Mouse (Mus musculus): ENCODE measurements around the gene Eloa. TPM values are rescaled to one million over a fixed set of nuclear protein-coding genes. Genes with fewer than 3 reads are reported as not detected.

The Eloa gene
- polyA plus RNA-seq, 1 experiment from 2014 or later = 35.0 TPM

GRCm38 (mm10) chr4:135961709-135962108 is 59.9 kb downstream of the Eloa start:
- H3K36me3 ChIP-seq = peaks cover 30% of the 10 kb centered on the region
- 88% methylated on average over 5 of the region's 5 CpGs for WGBS
- H3K4me1 ChIP-seq = peaks cover 15% of the 10 kb centered on the region
- no peak overlapping the region for H3K27ac ChIP-seq
- ATAC-seq (ENCODE audit: low FRiP score, low read depth) = no peak
- no peak overlapping the region for H3K4me3 ChIP-seq
- H3K4me2 ChIP-seq (replicated peaks) = no peak overlapping the region
- no peaks in the 10 kb centered on the region for H3K9me3 ChIP-seq
- H3K9ac ChIP-seq = no peak overlapping the region
- no peaks in the 10 kb centered on the region for H3K27me3 ChIP-seq (replicated peaks)

GRCm38 (mm10) chr4:135960717-135961116 is 60.8 kb downstream of the Eloa start:
- Histone ChIP-seq H3K4me1 (peaks cover 15% of the 10 kb centered on the region), H3K9ac (no peak overlapping the region), H3K9me3 (no peaks in the 10 kb centered on the region), H3K27me3 (replicated peaks) (no peaks in the 10 kb centered on the region), H3K4me3 (no peak overlapping the region), H3K27ac (no peak overlapping the region), H3K4me2 (replicated peaks) (no peak overlapping the region), H3K36me3 (peaks cover 27% of the 10 kb centered on the region)
- 20% methylated on average over 5 of the region's 5 CpGs for WGBS
- ATAC-seq (ENCODE audit: low FRiP score, low read depth) = no peak

GRCm38 (mm10) chr4:135958354-135958753 is 63.2 kb downstream of the Eloa start:
- no peak overlapping the region for H3K4me2 ChIP-seq (replicated peaks)
- 64% methylated on average over 8 of the region's 8 CpGs for WGBS
- no peaks in the 10 kb centered on the region for H3K9me3 ChIP-seq
- peaks cover 6% of the 10 kb centered on the region; the same call in 1 of the 2 replicates for H3K4me1 ChIP-seq
- no peak for ATAC-seq (ENCODE audit: low FRiP score, low read depth)
- H3K27me3 ChIP-seq (replicated peaks) = no peaks in the 10 kb centered on the region
- peaks cover 32% of the 10 kb centered on the region for H3K36me3 ChIP-seq
- no peak overlapping the region for H3K9ac ChIP-seq
- no peak overlapping the region for H3K27ac ChIP-seq
- H3K4me3 ChIP-seq = no peak overlapping the region

- Histone ChIP-seq H3K4me2 (replicated peaks) (no peak overlapping the region), H3K4me1 (no peaks in the 10 kb centered on the region), H3K27ac (no peak overlapping the region), H3K36me3 (peaks cover 48% of the 10 kb centered on the region), H3K9me3 (no peaks in the 10 kb centered on the region), H3K4me3 (no peak overlapping the region), H3K9ac (no peak overlapping the region), H3K27me3 (replicated peaks) (no peaks in the 10 kb centered on the region)
- no peak for ATAC-seq (ENCODE audit: low FRiP score, low read depth)
- 88% methylated on average over 9 of the region's 9 CpGs for WGBS
Observed at GRCm38 (mm10) chr4:135955886-135956285, 65.7 kb downstream of the Eloa start.

GRCm38 (mm10) chr4:135954241-135954640 is 67.3 kb downstream of the Eloa start:
- Histone ChIP-seq H3K27ac (no peak overlapping the region), H3K4me1 (peaks cover 7% of the 10 kb centered on the region; the same call in 1 of the 2 replicates), H3K36me3 (peaks cover 36% of the 10 kb centered on the region), H3K4me2 (replicated peaks) (no peak overlapping the region), H3K9ac (no peak overlapping the region), H3K9me3 (no peaks in the 10 kb centered on the region), H3K4me3 (no peak overlapping the region), H3K27me3 (replicated peaks) (no peaks in the 10 kb centered on the region)
- ATAC-seq (ENCODE audit: low FRiP score, low read depth) = no peak; the same call in 1 of the 2 replicates
- WGBS = 9% methylated on average over 2 of the region's 2 CpGs

Other genes starting within 250 kb of the Eloa start
- gene Srsf10, start 166.0 kb downstream of the Eloa start, polyA plus RNA-seq (2016; fragmentation: Nextera tagmentation; extraction: Ambion mirVana) = 279 and 303 TPM in 2 replicates
- gene Pnrc2, start 147.9 kb downstream of the Eloa start, polyA plus RNA-seq (2016; fragmentation: Nextera tagmentation; extraction: Ambion mirVana) = 145 and 154 TPM in 2 replicates
- 0.32 and 0.34 TPM in 2 replicates for gene Cnr2, start 126.4 kb downstream of the Eloa start, polyA plus RNA-seq (2016; fragmentation: Nextera tagmentation; extraction: Ambion mirVana)
- gene Fuca1, start 101.0 kb downstream of the Eloa start, polyA plus RNA-seq (2016; fragmentation: Nextera tagmentation; extraction: Ambion mirVana) = 48.2 and 53.6 TPM in 2 replicates
- gene Hmgcl, start 75.3 kb downstream of the Eloa start, polyA plus RNA-seq (2016; fragmentation: Nextera tagmentation; extraction: Ambion mirVana) = 55.9 and 56.6 TPM in 2 replicates
- gene Gale, start 58.0 kb downstream of the Eloa start, polyA plus RNA-seq (2016; fragmentation: Nextera tagmentation; extraction: Ambion mirVana) = 34.8 and 38.9 TPM in 2 replicates
- gene Lypla2, start 49.1 kb downstream of the Eloa start, polyA plus RNA-seq (2016; fragmentation: Nextera tagmentation; extraction: Ambion mirVana) = 189 and 194 TPM in 2 replicates
- 63.2 and 63.3 TPM in 2 replicates for gene Pithd1, start 34.5 kb downstream of the Eloa start, polyA plus RNA-seq (2016; fragmentation: Nextera tagmentation; extraction: Ambion mirVana)
- 293 and 294 TPM in 2 replicates for gene Rpl11, start 31.7 kb upstream of the Eloa start, polyA plus RNA-seq (2016; fragmentation: Nextera tagmentation; extraction: Ambion mirVana)
- gene Id3, start 121.7 kb upstream of the Eloa start, polyA plus RNA-seq (2016; fragmentation: Nextera tagmentation; extraction: Ambion mirVana) = 325 and 330 TPM in 2 replicates
- 9.5 and 10.4 TPM in 2 replicates for gene E2f2, start 150.6 kb upstream of the Eloa start, polyA plus RNA-seq (2016; fragmentation: Nextera tagmentation; extraction: Ambion mirVana)
- 10.4 and 11.4 TPM in 2 replicates for gene Asap3, start 184.6 kb upstream of the Eloa start, polyA plus RNA-seq (2016; fragmentation: Nextera tagmentation; extraction: Ambion mirVana)
- gene Tcea3, start 226.0 kb upstream of the Eloa start, polyA plus RNA-seq (2016; fragmentation: Nextera tagmentation; extraction: Ambion mirVana) = 3.0 and 4.5 TPM in 2 replicates